Mouse (Mus musculus): ENCODE data around the gene Astn2. TPM values are rescaled to one million over a fixed set of nuclear protein-coding genes. Genes with fewer than 3 reads are reported as not detected.

Astn2 gene
- total RNA-seq (2023) = not detected in 4 replicates

DNA sequence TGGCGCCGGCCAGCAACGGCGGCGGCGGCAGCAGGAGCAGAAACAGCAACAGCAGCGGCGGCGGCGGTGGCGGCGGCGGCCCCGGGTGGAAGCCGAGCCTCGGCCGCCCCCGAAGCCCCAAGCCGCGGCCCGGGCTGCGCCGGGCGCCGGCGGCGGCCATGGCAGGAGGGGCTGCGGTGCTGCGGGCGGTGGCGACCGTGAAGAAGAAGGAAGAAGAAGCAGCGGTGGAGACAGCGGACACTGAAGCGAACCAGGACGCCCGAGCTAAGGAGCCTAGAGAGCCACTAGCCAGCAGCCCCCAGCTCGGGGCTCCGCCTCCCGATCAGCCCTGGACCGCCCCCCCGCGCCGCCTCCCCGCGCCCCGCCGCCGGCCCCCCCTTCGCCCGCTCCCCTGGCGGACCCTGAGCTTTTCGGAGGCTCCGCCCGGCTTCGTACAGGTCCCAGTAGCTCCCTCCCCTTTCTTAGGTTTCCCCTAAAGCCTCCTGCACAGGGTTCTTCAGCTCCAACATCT, at the start of gene Astn2:
Gene Astn2 (minus strand): TSS at position 411 of the 511 bp plus-strand sequence.

GRCm38 (mm10) chr4:65604504-65605150, 799.8 kb downstream of the Astn2 start, which contains the start of gene Trim32:
Gene Trim32, plus strand, starts transcription at chr4:65604986.

